Mouse (Mus musculus) MEL (cell line): Measurements from ENCODE around the gene Col9a1. TPM values are rescaled to one million over a fixed set of nuclear protein-coding genes. Genes with fewer than 3 reads are reported as not detected.

Experiments
- DNase-seq: peaks from one replicate; pipeline ENCODE4 v3.0.0; 2011; ENCODE audit warnings: low read depth, low spot score
- H3K27ac ChIP-seq: 2 replicates; pipeline ENCODE4 v1.5.1; 2012; ENCODE audit warnings: low read depth, mild to moderate bottlenecking, control low read depth, low read length, moderate library complexity; ENCODE audit not compliant: control insufficient read depth
- H3K27me3 ChIP-seq, 2 experiments: fragments of 150-350 bp in 1 of 2; sonication (generic) in 1 of 2; 2 replicates each; pipeline ENCODE4 v1.6.1; 2012; ENCODE audit warnings: low read length in 2 of 2, mild to moderate bottlenecking in 2 of 2, improper control_type of control experiment in 1 of 2, moderate library complexity in 1 of 2; ENCODE audit not compliant: insufficient read depth in 2 of 2, control insufficient read depth in 1 of 2
- H3K36me3 ChIP-seq, 2 experiments: 2 replicates each; pipeline ENCODE4 v1.6.1; 2012 to 2014; ENCODE audit warnings: low read length in 2 of 2, improper control_type of control experiment in 1 of 2, inconsistent platforms in 1 of 2, mild to moderate bottlenecking in 1 of 2; ENCODE audit not compliant: insufficient read depth in 2 of 2, control insufficient read depth in 1 of 2
- H3K4me1 ChIP-seq, 2 experiments: fragments of 150-350 bp in 1 of 2; sonication (generic) in 1 of 2; 2 replicates each; pipeline ENCODE4 v1.6.1; 2012; ENCODE audit warnings: low read length in 2 of 2, improper control_type of control experiment in 1 of 2, mild to moderate bottlenecking in 1 of 2; ENCODE audit not compliant: insufficient read depth in 2 of 2, control insufficient read depth in 1 of 2
- H3K4me3 ChIP-seq, 2 experiments: fragments of 150-350 bp in 1 of 2; sonication (generic) in 1 of 2; 2 replicates each; pipeline ENCODE4 v1.5.1; 2012; ENCODE audit warnings: low read depth in 2 of 2, low read length in 2 of 2, mild to moderate bottlenecking in 2 of 2, moderate library complexity in 2 of 2, control low read depth in 1 of 2, improper control_type of control experiment in 1 of 2; ENCODE audit not compliant: control insufficient read depth in 1 of 2, insufficient read depth in 1 of 2
- H3K79me2 ChIP-seq: 2 replicates; pipeline ENCODE4 v1.6.1; 2012; ENCODE audit warnings: mild to moderate bottlenecking, low read length, moderate library complexity; ENCODE audit not compliant: control insufficient read depth, poor library complexity, insufficient read depth
- H3K9ac ChIP-seq: 2 replicates; pipeline ENCODE4 v1.6.1; 2012; ENCODE audit warnings: low read depth, mild to moderate bottlenecking, control low read depth, low read length, moderate library complexity; ENCODE audit not compliant: control insufficient read depth, poor library complexity, severe bottlenecking
- H3K9me3 ChIP-seq: fragments of 150-350 bp; sonication (generic); replicated peaks from 2 replicates; pipeline ENCODE4 v1.6.1; 2012; ENCODE audit warnings: mild to moderate bottlenecking, low read length, improper control_type of control experiment, moderate library complexity; ENCODE audit not compliant: insufficient read depth
- CHD1 ChIP-seq: IDR thresholded peaks from 2 replicates; pipeline ENCODE4 v1.6.1; 2012; ENCODE audit warnings: low read depth, mild to moderate bottlenecking, inconsistent platforms, low read length, improper control_type of control experiment
- CHD2 ChIP-seq: IDR thresholded peaks from 2 replicates; pipeline ENCODE4 v1.6.1; 2011; ENCODE audit warnings: low read length, improper control_type of control experiment
- CTCF ChIP-seq, 3 experiments: IDR thresholded peaks in 2 of 3; conservative IDR thresholded peaks in 1 of 3; 2 replicates each; pipeline ENCODE4 v1.5.1; 2011 to 2012; ENCODE audit warnings: low read length in 3 of 3, low read depth in 2 of 3, mild to moderate bottlenecking in 2 of 3, improper control_type of control experiment in 1 of 3, inconsistent platforms in 1 of 3, mixed read lengths in 1 of 3, moderate library complexity in 1 of 3; ENCODE audit not compliant: control insufficient read depth in 1 of 3, insufficient read depth in 1 of 3, poor library complexity in 1 of 3, severe bottlenecking in 1 of 3
- ETS1 ChIP-seq: IDR thresholded peaks from 2 replicates; pipeline ENCODE4 v1.6.1; 2012; ENCODE audit warnings: low read depth, mild to moderate bottlenecking, inconsistent platforms, low read length, improper control_type of control experiment, moderate library complexity
- GATA1 ChIP-seq: IDR thresholded peaks from 2 replicates; pipeline ENCODE4 v1.6.1; 2011; ENCODE audit warnings: low read depth, low read length, improper control_type of control experiment
- HCFC1 ChIP-seq: IDR thresholded peaks from 2 replicates; pipeline ENCODE4 v1.6.1; 2012; ENCODE audit warnings: low read depth, mild to moderate bottlenecking, inconsistent platforms, low read length, improper control_type of control experiment, moderate library complexity
- JUND ChIP-seq: IDR thresholded peaks from 2 replicates; pipeline ENCODE4 v1.6.1; 2011; ENCODE audit warnings: low read depth, mild to moderate bottlenecking, improper control_type of control experiment, low read length
- MAX ChIP-seq: IDR thresholded peaks from 2 replicates; pipeline ENCODE4 v1.6.1; 2011; ENCODE audit warnings: low read length, improper control_type of control experiment
- MYB ChIP-seq: IDR thresholded peaks from 2 replicates; pipeline ENCODE4 v1.6.1; 2011; ENCODE audit warnings: mild to moderate bottlenecking, low read depth, low read length, improper control_type of control experiment
- MYC ChIP-seq: IDR thresholded peaks from 2 replicates; pipeline ENCODE4 v1.6.1; 2011; ENCODE audit warnings: low read depth, mild to moderate bottlenecking, low read length, improper control_type of control experiment, moderate library complexity
- NELFE ChIP-seq: IDR thresholded peaks from 2 replicates; pipeline ENCODE4 v1.6.1; 2011; ENCODE audit warnings: low read depth, low read length, improper control_type of control experiment
- NRF1 ChIP-seq: IDR thresholded peaks from 2 replicates; pipeline ENCODE4 v1.6.1; 2014; ENCODE audit warnings: low read depth, mild to moderate bottlenecking, inconsistent platforms, low read length, improper control_type of control experiment, moderate library complexity; ENCODE audit not compliant: poor library complexity, insufficient read depth, severe bottlenecking
- POLR2AphosphoS5 ChIP-seq: IDR thresholded peaks from 2 replicates; pipeline ENCODE4 v1.6.1; 2012; ENCODE audit warnings: low read depth, borderline replicate concordance, mild to moderate bottlenecking, inconsistent platforms, low read length, moderate library complexity, mixed read lengths
- RAD21 ChIP-seq: IDR thresholded peaks from 2 replicates; pipeline ENCODE4 v1.6.1; 2011; ENCODE audit warnings: mild to moderate bottlenecking, low read depth, low read length, improper control_type of control experiment
- TBP ChIP-seq: IDR thresholded peaks from 2 replicates; pipeline ENCODE4 v1.8.0; 2011; ENCODE audit warnings: low read depth, low read length, improper control_type of control experiment
- TCF12 ChIP-seq: IDR thresholded peaks from 2 replicates; pipeline ENCODE4 v1.6.1; 2014; ENCODE audit warnings: low read depth, mild to moderate bottlenecking, inconsistent platforms, low read length, improper control_type of control experiment, moderate library complexity
- UBTF ChIP-seq: IDR thresholded peaks from 2 replicates; pipeline ENCODE4 v1.6.1; 2012; ENCODE audit warnings: low read depth, mild to moderate bottlenecking, inconsistent platforms, low read length, improper control_type of control experiment, moderate library complexity, borderline replicate concordance; ENCODE audit not compliant: insufficient read depth
- USF1 ChIP-seq: IDR thresholded peaks from 2 replicates; pipeline ENCODE4 v1.6.1; 2014; ENCODE audit warnings: low read depth, mild to moderate bottlenecking, inconsistent platforms, low read length, improper control_type of control experiment, moderate library complexity
- ZNF384 ChIP-seq: IDR thresholded peaks from 2 replicates; pipeline ENCODE4 v1.6.1; 2012; ENCODE audit warnings: low read depth, mild to moderate bottlenecking, inconsistent platforms, low read length, improper control_type of control experiment
- polyA plus RNA-seq, 2 experiments: library from polyadenylated mRNA; stranded (reverse) in 1 of 2; unstranded in 1 of 2; fragments of >175 nt in 1 of 2; fragments of >200 nt in 1 of 2; gene quantifications; 2 replicates each; pipeline versions ENCODE4 v1.2.1 to v1.2.4; 2012; ENCODE audit warnings: low replicate concordance in 2 of 2, low read depth in 1 of 2; ENCODE audit not compliant: insufficient read length in 2 of 2, insufficient read depth in 1 of 2, missing spikeins in 1 of 2
- total RNA-seq: library from RNA; depleted of rRNA; stranded (reverse); fragments of 300-350 nt; gene quantifications from 2 replicates; pipeline ENCODE4 v1.2.3, GENCODE M21; 2012

The Col9a1 gene
- total and polyA plus RNA-seq, 3 experiments, result not detected

DNA sequence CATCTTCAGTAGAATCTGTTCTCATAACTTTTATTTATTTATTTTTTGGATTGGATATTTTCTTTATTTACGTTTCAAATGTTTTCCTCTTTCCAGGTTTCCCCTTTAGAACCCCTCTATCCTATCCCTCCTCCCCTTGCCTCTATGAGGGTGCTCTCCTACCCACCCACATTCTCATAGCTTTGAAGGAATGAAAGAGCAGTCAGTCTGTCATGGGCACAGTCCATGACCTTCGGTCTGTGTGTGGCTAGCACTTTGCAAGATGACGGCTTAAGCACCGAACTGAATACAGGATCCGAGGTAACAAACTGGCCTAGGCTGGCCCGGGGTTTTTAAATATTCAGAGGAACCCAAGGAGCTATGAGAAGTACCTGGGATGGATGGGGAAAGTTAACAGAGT lies 36.9 kb upstream of the Col9a1 start:
- no peaks in the 10 kb centered on the region for H3K9me3 ChIP-seq
- no peaks in the 10 kb centered on the region for H3K4me1 ChIP-seq
- H3K27ac ChIP-seq, result no peak overlapping the region
- H3K27me3 ChIP-seq, result no peaks in the 10 kb centered on the region
- H3K36me3 ChIP-seq, result no peaks in the 10 kb centered on the region
- DNase-seq, result no peak
- TF ChIP-seq ETS1, result no peak
- TF ChIP-seq HCFC1, result no peak
- no peak overlapping the region for H3K4me3 ChIP-seq
- no peaks in the 10 kb centered on the region for H3K79me2 ChIP-seq
- H3K9ac ChIP-seq, result no peak overlapping the region

- Histone ChIP-seq H3K9me3 (no peaks in the 10 kb centered on the region), H3K4me1 (no peaks in the 10 kb centered on the region), H3K9ac (no peak overlapping the region), H3K27me3 (no peaks in the 10 kb centered on the region), H3K79me2 (no peaks in the 10 kb centered on the region), H3K36me3 (no peaks in the 10 kb centered on the region), H3K4me3 (no peak overlapping the region), H3K27ac (no peak overlapping the region)
- TF ChIP-seq TCF12, result no peak
- no peak for TF ChIP-seq UBTF
- no peak for TF ChIP-seq MYC
- TF ChIP-seq POLR2AphosphoS5, result no peak
- no peak for TF ChIP-seq ZNF384
- no peak for TF ChIP-seq NRF1
- no peak for TF ChIP-seq HCFC1
- no peak for TF ChIP-seq CTCF (IDR thresholded peaks at IDR 0.05 in 2 of 3, conservative IDR thresholded peaks at IDR 0.05 in 1 of 3; ENCODE audit: control insufficient read depth in 1 of 3, insufficient read depth in 1 of 3, low read depth in 2 of 3, low read length in 3 of 3, poor library complexity in 1 of 3, severe bottlenecking in 1 of 3)
- TF ChIP-seq CHD1, result no peak
- TF ChIP-seq TBP, result no peak
- TF ChIP-seq MAX, result no peak
- no peak for TF ChIP-seq GATA1
- TF ChIP-seq RAD21, result no peak
- TF ChIP-seq JUND, result no peak
- TF ChIP-seq NELFE, result no peak
- no peak for TF ChIP-seq CHD2
- no peak for TF ChIP-seq MYB
- TF ChIP-seq USF1, result no peak
- DNase-seq, result no peak
These were observed 33.9 kb upstream of the Col9a1 start for GRCm38 (mm10) chr1:24143504-24143903.
